Mouse (Mus musculus): ENCODE measurements around the gene Cabin1.

DNA sequence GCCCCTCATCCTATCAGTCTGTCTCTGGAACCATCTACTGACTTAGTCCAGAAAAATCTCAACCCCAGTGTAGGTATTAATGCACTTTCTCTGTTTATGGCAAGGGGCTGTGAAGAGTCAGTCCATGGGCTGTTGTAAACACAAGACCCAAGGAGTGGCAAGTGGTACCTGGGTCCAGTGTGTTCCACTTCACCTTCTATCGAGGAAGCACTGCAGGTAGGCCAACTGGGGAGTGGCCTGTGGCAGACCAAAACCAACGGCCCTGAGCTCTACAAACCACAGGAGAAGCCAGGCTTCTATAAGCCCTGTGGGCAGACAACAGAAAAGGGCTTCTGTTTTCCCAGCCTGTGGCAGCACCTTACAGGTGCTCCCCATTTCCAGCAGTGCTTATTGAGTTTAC lies 86.6 kb downstream of the Cabin1 start:
- no peak for TF ChIP-seq TAL1 (IDR thresholded peaks at IDR 0.05; ENCODE audit: low read length)
- TF ChIP-seq GATA1 (IDR thresholded peaks at IDR 0.05; ENCODE audit: low read length): no peak

All from erythroblast, embryonic 14.5 days (primary cell).